Mouse (Mus musculus) cerebellum, adult 2 months (tissue): ENCODE data around the gene Gm17349. TPM values are rescaled to one million over a fixed set of nuclear protein-coding genes. Genes with fewer than 3 reads are reported as not detected.
A peak's percentile ranks its signal among the peaks of the same experiment; 100 is the strongest.
"Not testable (repeated sequence)": the region's sequence is repeated elsewhere in the genome, so short reads cannot be mapped to it uniquely, and the experiment has no call there.

Experiments used
- DNase-seq, 2 experiments: peaks; one replicate each; pipeline ENCODE4 v3.0.0; 2021
- H3K27ac ChIP-seq: fragments of 200-500 bp; 2 replicates; pipeline ENCODE4 v1.5.1; 2012; ENCODE audit warnings: low read length, control low read depth, inconsistent platforms; ENCODE audit not compliant: insufficient read depth
- H3K27me3 ChIP-seq: fragments of 200-500 bp; 2 replicates; pipeline ENCODE4 v1.6.1; 2012; ENCODE audit warnings: inconsistent platforms, mild to moderate bottlenecking, low read length, moderate library complexity; ENCODE audit not compliant: control insufficient read depth, insufficient read depth
- H3K4me1 ChIP-seq: fragments of 200-500 bp; 2 replicates; pipeline ENCODE4 v1.6.1; 2011; ENCODE audit warnings: low read length; ENCODE audit not compliant: control insufficient read depth, insufficient read depth
- H3K4me3 ChIP-seq: fragments of 200-500 bp; replicated peaks from 2 replicates; pipeline ENCODE3; 2011; ENCODE audit warnings: mild to moderate bottlenecking, low read depth, low read length, control low read depth; ENCODE audit not compliant: insufficient read depth
- CTCF ChIP-seq: fragments of 200-500 bp; IDR thresholded peaks from 2 replicates; pipeline ENCODE4 v1.5.1; 2011; ENCODE audit warnings: low read depth, mild to moderate bottlenecking, control low read depth, low read length, moderate library complexity, borderline replicate concordance; ENCODE audit not compliant: insufficient read depth
- POLR2A ChIP-seq: fragments of 200-500 bp; IDR thresholded peaks from 2 replicates; pipeline ENCODE4 v1.6.1; 2011; ENCODE audit warnings: low read length, control low read depth, borderline replicate concordance; ENCODE audit not compliant: insufficient read depth
- WGBS: fragments of 180-500 bp; shearing (Covaris S2); methylation state at CpG from one replicate; pipeline ENCODE4 v1.1.7; 2018; 5-methylcytosine and 5-hydroxymethylcytosine counted together
- polyA plus RNA-seq: library from polyadenylated mRNA; depleted of rRNA; stranded (reverse); fragments of >200 nt; gene quantifications from 2 replicates; pipeline ENCODE4 v1.2.3, GENCODE M21; 2012

Gene Gm17349
- polyA plus RNA-seq, 1 experiment: not detected

- WGBS: 81% methylated on average over 10 of the region's 10 CpGs
- Histone ChIP-seq H3K27ac (no peak overlapping the region), H3K27me3 (no peaks in the 10 kb centered on the region), H3K4me1 (peaks cover 10% of the 10 kb centered on the region), H3K4me3 (no peak overlapping the region)
- no peak for DNase-seq
- TF ChIP-seq CTCF (no peak), POLR2A (no peak)
Measured at GRCm38 (mm10) chr15:99710221-99711190, 5.2 kb upstream of the Gm17349 start.

DNA sequence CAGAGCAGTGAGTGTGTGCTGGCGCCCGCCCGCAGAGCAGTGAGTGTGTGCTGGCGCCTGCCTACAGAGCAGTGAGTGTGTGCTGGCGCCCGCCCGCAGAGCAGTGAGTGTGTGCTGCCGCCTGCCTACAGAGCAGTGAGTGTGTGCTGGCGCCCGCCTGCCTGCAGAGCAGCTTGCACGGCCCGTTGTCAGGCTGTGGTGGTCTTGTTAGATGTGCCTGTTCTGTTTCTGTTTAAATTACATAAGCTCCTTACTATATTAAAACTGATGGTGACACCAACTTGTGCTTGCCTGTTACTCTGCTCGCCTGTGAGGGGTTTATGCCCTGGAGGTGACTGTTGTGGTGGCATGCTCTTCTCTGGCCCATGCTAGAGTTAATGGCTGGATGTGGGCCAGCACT, 2.9 kb upstream of the Gm17349 start:
- Histone ChIP-seq H3K4me1 (peaks cover 11% of the 10 kb centered on the region), H3K4me3 (no peak overlapping the region), H3K27ac (no peak overlapping the region), H3K27me3 (no peaks in the 10 kb centered on the region)
- DNase-seq: no peak
- WGBS: 90% methylated on average over 13 of the region's 13 CpGs
- TF ChIP-seq CTCF: no peak
- no peak for TF ChIP-seq POLR2A

DNA sequence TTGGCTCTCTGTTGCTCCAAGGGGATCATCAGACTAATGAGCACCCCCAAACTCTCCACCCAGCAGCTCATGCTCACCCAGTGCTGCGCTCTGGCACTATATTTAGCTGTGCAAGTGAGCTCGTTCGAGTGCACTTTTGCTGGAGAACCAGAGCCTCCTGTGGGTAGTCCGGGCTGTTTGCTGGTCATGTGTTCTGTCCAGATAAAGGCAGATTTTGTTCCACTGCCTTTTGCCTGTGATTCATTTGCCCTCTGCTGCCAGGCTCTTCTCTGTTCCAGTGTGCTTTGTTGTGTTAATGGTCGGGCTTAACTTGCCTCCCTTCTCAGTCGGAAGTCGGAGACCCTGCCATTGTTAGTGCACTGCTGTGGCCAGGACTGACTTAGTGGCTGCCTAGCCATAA, 409 bp downstream of the Gm17349 start:
- TF ChIP-seq CTCF (no peak), POLR2A (no peak)
- Histone ChIP-seq H3K4me1 (peaks cover 12% of the 10 kb centered on the region), H3K27ac (peak overlapping the region; percentile 72; the same call in 1 of the 2 replicates), H3K27me3 (no peaks in the 10 kb centered on the region), H3K4me3 (no peak overlapping the region)
- 34% methylated on average over 7 of the region's 7 CpGs for WGBS
- DNase-seq: no peak

GRCm38 (mm10) chr15:99704041-99704681, 1.1 kb downstream of the Gm17349 start:
- peak in 1 of 2 experiments; percentile 42 for DNase-seq

GRCm38 (mm10) chr15:99703676-99704040, 1.6 kb downstream of the Gm17349 start:
- Histone ChIP-seq H3K4me1 (peaks cover 15% of the 10 kb centered on the region), H3K27ac (no peak overlapping the region; the same call in 1 of the 2 replicates), H3K4me3 (no peak overlapping the region), H3K27me3 (no peaks in the 10 kb centered on the region)
- 43% methylated on average over 5 of the region's 5 CpGs for WGBS
- DNase-seq: no peak
- TF ChIP-seq POLR2A (no peak), CTCF (no peak)

More at GRCm38 (mm10) chr15:99704041-99704681, 1.1 kb downstream of the Gm17349 start:
- no peak for TF ChIP-seq POLR2A
- no peak for TF ChIP-seq CTCF
- peaks cover 12% of the 10 kb centered on the region for H3K4me1 ChIP-seq
- no peaks in the 10 kb centered on the region for H3K27me3 ChIP-seq
- WGBS: 12% methylated on average over 23 of the region's 23 CpGs
- peak overlapping the region; percentile 72 for H3K27ac ChIP-seq
- H3K4me3 ChIP-seq: peak overlapping the region; percentile 14

GRCm38 (mm10) chr15:99703104-99703503, 2.2 kb downstream of the Gm17349 start:
- 39% methylated on average over 9 of the region's 9 CpGs for WGBS
- Histone ChIP-seq H3K4me3 (peak overlapping the region; percentile 11), H3K27ac (no peak overlapping the region), H3K27me3 (no peaks in the 10 kb centered on the region), H3K4me1 (peaks cover 18% of the 10 kb centered on the region)
- peak in 1 of 2 experiments; percentile 36 for DNase-seq
- TF ChIP-seq CTCF (no peak), POLR2A (no peak)

- WGBS: 1% methylated on average over 69 of the region's 71 CpGs
- TF ChIP-seq CTCF (peak; percentile 78), POLR2A (peak; percentile 47; the same call in 1 of the 2 replicates)
- Histone ChIP-seq H3K4me1 (peaks cover 18% of the 10 kb centered on the region), H3K27ac (peak within 1 kb of the TSS; percentile 76; the same call in 1 of the 2 replicates), H3K4me3 (peak within 1 kb of the TSS; percentile 94), H3K27me3 (no peaks in the 10 kb centered on the region)
- DNase-seq: peak; percentile 94 to 97
Measured at GRCm38 (mm10) chr15:99701999-99702900, 3.0 kb downstream of the Gm17349 start, which contains the start of gene Smarcd1. TSS of gene Smarcd1 (plus strand) at chr15:99702129.

GRCm38 (mm10) chr15:99701640-99701998, 3.7 kb downstream of the Gm17349 start:
- WGBS: 41% methylated on average over 16 of the region's 16 CpGs
- not testable (repeated sequence) for H3K27me3 ChIP-seq, DNase-seq
- H3K27ac ChIP-seq: 0 out of 2 replicates have a peak overlapping the region, but pooled peaks have one; percentile 2
- H3K4me1 ChIP-seq: peaks cover 18% of the 10 kb centered on the region
- H3K4me3 ChIP-seq: peak overlapping the region; percentile 94
